Mouse (Mus musculus) C2C12 (cell line): ENCODE data around the gene Cux2. TPM values are rescaled to one million over a fixed set of nuclear protein-coding genes. Genes with fewer than 3 reads are reported as not detected.

Experiments
- H3K27me3 ChIP-seq: one replicate; pipeline ENCODE4 v1.6.1; 2011; ENCODE audit not compliant: control insufficient read depth, insufficient read depth, insufficient read length
- H3K36me3 ChIP-seq: one replicate; pipeline ENCODE4 v1.6.1; 2011; ENCODE audit not compliant: control insufficient read depth, insufficient read depth
- H3K4me3 ChIP-seq: one replicate; pipeline ENCODE4 v1.5.1; 2011; ENCODE audit warnings: mild to moderate bottlenecking, control low read depth; ENCODE audit not compliant: poor library complexity, insufficient read depth, severe bottlenecking
- H3K79me2 ChIP-seq: one replicate; pipeline ENCODE4 v1.6.1; 2011; ENCODE audit not compliant: control insufficient read depth, insufficient read depth
- H3K79me3 ChIP-seq: one replicate; pipeline ENCODE4 v1.6.1; 2011; ENCODE audit warnings: low read depth, control low read depth
- H3ac ChIP-seq: one replicate; pipeline ENCODE3; 2011; ENCODE audit warnings: low read depth; ENCODE audit not compliant: control insufficient read depth, insufficient read length
- CEBPB ChIP-seq: IDR thresholded peaks from one replicate; pipeline ENCODE4 v1.6.1; 2011; ENCODE audit warnings: low read depth, mild to moderate bottlenecking, control low read depth, moderate library complexity
- CTCF ChIP-seq: IDR thresholded peaks from one replicate; pipeline ENCODE4 v1.5.1; 2011; ENCODE audit not compliant: control insufficient read depth, insufficient read depth, insufficient read length
- FOSL1 ChIP-seq: IDR thresholded peaks from one replicate; pipeline ENCODE4 v1.8.0; 2011; ENCODE audit warnings: mild to moderate bottlenecking, low read length; ENCODE audit not compliant: poor library complexity, insufficient read depth, severe bottlenecking
- MAX ChIP-seq: IDR thresholded peaks from one replicate; pipeline ENCODE4 v1.6.1; 2011; ENCODE audit warnings: mild to moderate bottlenecking, control low read depth
- MYOD1 ChIP-seq: IDR thresholded peaks from one replicate; pipeline ENCODE4 v1.6.1; 2011; ENCODE audit warnings: low read depth; ENCODE audit not compliant: control insufficient read depth, insufficient read length
- MYOG ChIP-seq: IDR thresholded peaks from one replicate; pipeline ENCODE4 v1.6.1; 2011; ENCODE audit not compliant: control insufficient read depth, insufficient read length; ENCODE audit errors: extremely low read depth
- USF1 ChIP-seq: IDR thresholded peaks from one replicate; pipeline ENCODE4 v1.6.1; 2011; ENCODE audit warnings: low read depth, mild to moderate bottlenecking, control low read depth, moderate library complexity
- polyA plus RNA-seq: library from polyadenylated mRNA; unstranded; fragments of >200 nt; fragmentation: generic; extraction: Trizol; gene quantifications from one replicate; pipeline ENCODE4 v1.2.1, GENCODE M21; 2012; ENCODE audit warnings: missing spikeins

The Cux2 gene
- polyA plus RNA-seq, 1 experiment, result 0.08 TPM

DNA sequence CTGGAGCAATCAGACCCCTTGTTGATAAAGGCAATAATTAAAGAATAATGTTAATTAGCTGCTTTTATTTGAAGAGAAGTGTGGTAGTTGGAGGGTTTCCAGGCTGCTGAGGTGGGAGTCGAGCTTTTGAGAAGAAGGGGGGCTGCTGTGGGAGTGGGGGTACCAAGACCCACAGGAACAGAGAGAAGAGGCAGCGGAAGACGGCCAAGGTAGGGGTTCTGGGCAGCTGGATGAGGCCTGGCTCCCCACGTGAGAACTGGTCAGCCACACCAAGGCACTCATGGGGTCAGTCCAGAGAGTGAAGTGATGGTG lies 16.8 kb downstream of the Cux2 start:
- H3K4me3 ChIP-seq, result no peak overlapping the region
- no peak overlapping the region for H3ac ChIP-seq
- TF ChIP-seq MYOD1, result no peak
- TF ChIP-seq MYOG, result no peak
- no peak for TF ChIP-seq CEBPB
- no peak for TF ChIP-seq USF1
- no peak for TF ChIP-seq CTCF
- no peak for TF ChIP-seq MAX
- no peak for TF ChIP-seq FOSL1
- no peaks in the 10 kb centered on the region for H3K36me3 ChIP-seq
- no peaks in the 10 kb centered on the region for H3K79me3 ChIP-seq
- H3K27me3 ChIP-seq, result peaks cover 50% of the 10 kb centered on the region
- no peaks in the 10 kb centered on the region for H3K79me2 ChIP-seq

DNA sequence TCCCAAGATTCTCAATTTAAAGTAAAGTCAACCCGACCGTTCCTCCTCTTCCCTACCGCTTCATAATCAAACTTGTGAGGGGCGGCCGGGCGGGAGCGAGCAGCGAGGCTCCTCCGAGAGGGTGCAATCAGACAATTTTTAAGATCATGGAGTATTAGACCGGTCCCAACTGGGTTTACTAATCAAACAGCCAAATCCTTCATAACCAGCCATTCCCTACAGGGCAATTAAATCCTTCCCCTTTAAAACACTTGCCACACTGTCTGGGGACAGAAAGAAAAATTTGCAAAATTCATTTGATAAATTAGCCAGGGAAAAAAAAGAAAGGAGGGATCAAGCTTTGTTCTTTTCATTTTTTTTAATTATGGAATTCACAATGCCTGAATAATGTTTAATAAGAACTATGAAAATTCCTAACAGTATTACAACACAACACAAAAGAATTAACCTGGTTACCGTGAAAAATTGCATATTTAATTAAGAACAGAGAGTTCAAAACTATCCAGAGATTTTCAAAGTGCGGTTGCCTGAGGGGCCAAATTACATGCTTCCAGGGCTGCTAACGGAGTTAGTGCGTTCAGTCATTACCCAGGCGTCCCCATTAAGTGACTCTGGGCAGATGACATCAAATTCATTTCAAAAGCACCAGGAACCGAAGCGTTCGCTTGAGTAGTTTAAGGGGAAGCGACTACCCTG lies 17.3 kb downstream of the Cux2 start:
- peaks cover 45% of the 10 kb centered on the region for H3K27me3 ChIP-seq
- no peaks in the 10 kb centered on the region for H3K36me3 ChIP-seq
- no peak overlapping the region for H3ac ChIP-seq
- TF ChIP-seq CTCF (no peak), USF1 (no peak), CEBPB (no peak), MYOD1 (no peak), FOSL1 (no peak), MYOG (no peak), MAX (no peak)
- H3K79me2 ChIP-seq, result no peaks in the 10 kb centered on the region
- no peak overlapping the region for H3K4me3 ChIP-seq
- no peaks in the 10 kb centered on the region for H3K79me3 ChIP-seq

DNA sequence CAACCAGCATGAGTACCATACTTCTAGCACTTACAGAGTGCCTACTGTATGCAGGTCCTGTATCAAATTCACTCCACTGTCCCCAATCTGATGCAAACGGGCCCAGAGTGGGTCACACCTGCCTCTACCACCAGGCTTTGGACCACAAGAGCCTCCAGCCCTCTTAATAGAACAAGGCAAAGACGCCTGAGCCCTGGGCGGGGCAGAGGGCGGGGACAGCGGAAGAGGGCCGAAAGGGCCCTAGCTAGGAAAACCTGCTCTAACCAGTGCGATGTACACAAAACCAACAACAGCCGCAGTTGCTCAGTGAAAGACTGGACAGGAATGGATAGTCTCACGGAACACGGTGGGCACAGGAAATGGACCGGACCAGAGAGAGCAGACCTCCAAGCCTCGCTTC lies 18.8 kb downstream of the Cux2 start:
- Histone ChIP-seq H3ac (no peak overlapping the region), H3K79me2 (no peaks in the 10 kb centered on the region), H3K27me3 (peaks cover 37% of the 10 kb centered on the region), H3K36me3 (no peaks in the 10 kb centered on the region), H3K4me3 (no peak overlapping the region), H3K79me3 (no peaks in the 10 kb centered on the region)
- TF ChIP-seq USF1 (no peak), CEBPB (no peak), CTCF (no peak)

DNA sequence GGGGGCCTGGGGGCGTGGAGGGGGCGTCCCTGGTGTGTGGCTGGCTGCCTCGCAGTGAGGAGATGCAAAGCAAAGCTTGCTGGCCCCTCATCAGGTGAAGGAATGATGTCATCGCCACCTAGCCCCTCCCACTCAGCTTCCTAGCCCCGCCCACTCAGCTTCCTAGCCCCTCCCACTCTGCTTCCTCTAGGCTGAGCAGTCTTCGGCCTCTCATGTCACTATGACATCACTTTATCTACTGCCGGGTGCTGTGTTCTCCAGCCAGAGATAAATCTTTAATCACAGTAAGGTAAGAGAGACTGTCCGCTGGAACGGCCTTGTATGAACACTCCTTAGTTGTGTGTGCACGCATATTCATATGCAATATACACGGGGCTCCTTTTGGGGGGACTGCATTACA lies 19.3 kb downstream of the Cux2 start:
- TF ChIP-seq MAX (no peak), MYOG (no peak), FOSL1 (no peak), CTCF (no peak), MYOD1 (no peak), USF1 (no peak), CEBPB (no peak)
- Histone ChIP-seq H3K79me2 (no peaks in the 10 kb centered on the region), H3K27me3 (peaks cover 36% of the 10 kb centered on the region), H3K36me3 (no peaks in the 10 kb centered on the region), H3K4me3 (no peak overlapping the region), H3K79me3 (no peaks in the 10 kb centered on the region), H3ac (no peak overlapping the region)

DNA sequence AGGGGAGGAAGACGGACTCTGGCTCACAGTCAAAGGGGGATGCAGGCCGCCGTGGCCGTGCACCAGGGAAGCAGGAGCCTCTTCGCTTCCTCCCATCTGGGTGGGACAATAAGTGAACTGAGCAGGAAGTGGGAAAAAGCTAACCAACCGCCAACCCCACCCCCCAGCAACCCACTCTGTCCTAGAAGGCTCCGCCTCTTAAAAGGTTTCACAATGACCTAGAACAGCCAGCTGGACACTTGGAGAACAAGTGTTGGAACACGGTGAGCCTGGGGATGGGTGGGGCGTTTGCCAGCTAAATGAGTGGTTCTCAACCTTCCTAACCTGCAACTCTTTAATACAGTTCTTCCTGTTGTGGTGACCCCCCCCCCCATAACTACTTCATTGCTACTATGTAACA lies 23.1 kb downstream of the Cux2 start:
- Histone ChIP-seq H3ac (no peak overlapping the region), H3K79me3 (no peaks in the 10 kb centered on the region), H3K27me3 (peaks cover 16% of the 10 kb centered on the region), H3K4me3 (no peak overlapping the region), H3K36me3 (no peaks in the 10 kb centered on the region), H3K79me2 (no peaks in the 10 kb centered on the region)
- TF ChIP-seq USF1 (no peak), FOSL1 (no peak), CTCF (no peak), CEBPB (no peak), MAX (no peak), MYOG (no peak), MYOD1 (no peak)

DNA sequence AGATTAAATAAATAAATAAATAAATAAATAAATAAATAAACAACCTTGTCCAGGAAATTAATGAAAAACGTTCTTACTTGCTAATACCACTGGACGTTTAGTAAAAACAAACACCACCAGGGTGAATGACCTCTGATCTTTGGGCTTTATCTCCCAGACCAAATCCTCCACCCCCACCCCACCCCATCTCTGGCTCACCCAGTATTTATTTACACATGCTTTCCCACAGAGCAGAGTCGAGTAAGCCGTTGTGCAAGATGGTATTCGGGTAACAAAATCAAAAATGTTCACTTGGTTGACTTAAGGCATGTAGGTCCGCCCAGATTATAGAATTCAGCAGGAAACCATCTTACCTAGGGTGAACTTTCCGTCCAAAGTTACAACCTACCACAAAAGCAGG lies 23.6 kb downstream of the Cux2 start:
- TF ChIP-seq MAX (no peak), CEBPB (no peak), FOSL1 (no peak), USF1 (no peak), CTCF (no peak), MYOD1 (no peak), MYOG (no peak)
- Histone ChIP-seq H3K79me2 (no peaks in the 10 kb centered on the region), H3K79me3 (no peaks in the 10 kb centered on the region), H3K27me3 (peaks cover 13% of the 10 kb centered on the region), H3ac (no peak overlapping the region), H3K36me3 (no peaks in the 10 kb centered on the region), H3K4me3 (no peak overlapping the region)
